Mouse (Mus musculus) retina, adult 2 months (tissue): ENCODE results near the gene Pkp2.

Experiments
- DNase-seq: peaks from one replicate; pipeline ENCODE4 v3.0.0-alpha.2; 2012; ENCODE audit warnings: low read depth, low spot score

Gene Pkp2

GRCm38 (mm10) chr16:16260882-16261281 is 47.8 kb downstream of the Pkp2 start:
- DNase-seq = no peak

GRCm38 (mm10) chr16:16261481-16261880 is 48.4 kb downstream of the Pkp2 start:
- no peak for DNase-seq

GRCm38 (mm10) chr16:16262436-16262835 is 49.3 kb downstream of the Pkp2 start:
- DNase-seq = no peak

GRCm38 (mm10) chr16:16272978-16273377 is 59.9 kb downstream of the Pkp2 start:
- no peak for DNase-seq

GRCm38 (mm10) chr16:16273752-16274151 is 60.6 kb downstream of the Pkp2 start:
- DNase-seq = no peak

- peak; percentile 80 for DNase-seq
Observed at GRCm38 (mm10) chr16:16302369-16303137, 89.4 kb downstream of the Pkp2 start, which contains the start of gene Yars2. TSS of gene Yars2 (plus strand) at chr16:16302965.

DNA sequence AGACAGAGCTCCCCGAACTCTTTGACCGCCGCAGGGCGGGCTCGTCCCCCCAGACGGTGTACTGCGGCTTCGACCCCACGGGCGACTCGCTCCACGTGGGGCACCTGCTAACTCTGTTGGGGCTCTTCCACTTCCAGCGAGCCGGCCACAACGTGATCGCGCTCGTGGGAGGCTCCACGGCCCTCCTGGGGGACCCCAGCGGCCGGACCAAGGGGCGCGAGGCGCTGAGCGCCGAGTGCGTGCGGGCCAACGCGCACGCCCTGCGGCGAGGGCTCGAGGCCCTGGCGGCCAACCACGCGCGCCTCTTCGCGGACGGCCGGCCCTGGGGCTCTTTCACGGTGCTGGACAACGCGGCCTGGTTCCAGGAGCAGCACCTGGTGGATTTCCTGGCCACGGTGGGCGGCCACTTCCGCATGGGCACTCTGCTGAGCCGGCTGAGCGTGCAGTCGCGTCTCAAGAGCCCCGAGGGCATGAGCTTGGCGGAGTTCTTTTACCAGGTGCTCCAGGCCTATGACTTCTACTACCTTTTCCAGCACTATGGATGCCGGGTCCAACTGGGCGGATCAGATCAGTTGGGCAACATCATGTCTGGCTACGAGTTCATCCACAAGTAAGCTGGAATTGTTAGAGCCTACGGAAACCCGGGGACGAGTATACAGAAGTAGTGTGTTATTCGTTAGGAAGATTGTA is 90.2 kb downstream of the Pkp2 start:
- DNase-seq = no peak

DNA sequence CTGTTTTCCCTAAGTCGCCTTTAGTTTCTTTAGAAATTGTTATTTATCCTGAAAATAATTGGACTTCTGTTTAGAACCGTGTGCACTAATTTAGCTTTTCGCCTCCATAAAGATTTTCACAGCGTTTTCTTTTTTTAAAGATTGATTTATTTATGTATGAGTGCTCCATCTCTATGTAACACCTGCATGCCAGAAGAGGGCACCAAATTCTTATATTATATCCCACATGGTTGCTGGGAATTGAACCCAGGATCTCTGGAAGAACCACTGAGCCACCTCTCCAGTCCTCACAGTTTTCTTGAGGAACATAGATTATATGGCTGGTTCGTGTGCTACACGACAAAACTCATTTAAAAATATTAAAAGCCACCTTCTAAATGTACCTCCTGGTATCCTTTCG is 90.8 kb downstream of the Pkp2 start:
- no peak for DNase-seq

- DNase-seq = no peak
Observed at GRCm38 (mm10) chr16:16311319-16311718, 98.2 kb downstream of the Pkp2 start.
